Mouse (Mus musculus): ENCODE results near the gene Hcn4. TPM values are rescaled to one million over a fixed set of nuclear protein-coding genes. Genes with fewer than 3 reads are reported as not detected.

The Hcn4 gene
- polyA plus RNA-seq, 1 experiment from 2014 or later = 1.5 TPM

DNA sequence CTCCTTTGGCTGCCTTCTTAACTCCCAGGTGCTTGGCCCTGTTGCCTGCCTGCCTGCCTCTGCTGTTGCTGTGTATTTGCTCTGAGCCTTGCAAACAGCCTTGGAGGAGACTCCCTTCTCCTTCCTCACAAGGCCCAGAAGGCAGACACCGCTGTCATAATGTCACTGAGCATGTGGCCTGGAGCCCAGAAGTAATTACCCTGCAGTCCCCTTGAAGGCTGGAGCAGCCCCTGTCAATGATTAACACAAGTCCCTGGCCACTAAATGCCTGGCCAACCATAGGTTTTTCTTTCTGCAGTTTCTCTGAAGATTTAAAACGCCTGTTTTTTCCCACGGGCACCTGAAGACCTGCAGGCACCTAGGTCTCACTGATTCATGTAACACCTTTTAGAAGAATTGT, 9.7 kb downstream of the Hcn4 start:
- ATAC-seq (ENCODE audit: low FRiP score) = no peak
- H3K4me2 ChIP-seq (replicated peaks; ENCODE audit: low read depth, low read length) = no peak overlapping the region
- no peak overlapping the region for H3K9ac ChIP-seq (ENCODE audit: low read depth, low read length)
- no peaks in the 10 kb centered on the region for H3K36me3 ChIP-seq (ENCODE audit: control insufficient read depth, insufficient read depth, low read length)
- DNase-seq (ENCODE audit: low spot score) = no peak
- H3K4me1 ChIP-seq (replicated peaks; ENCODE audit: control insufficient read depth, insufficient read depth, low read length) = no peaks in the 10 kb centered on the region; the same call in 1 of the 2 replicates
- no peaks in the 10 kb centered on the region for H3K9me3 ChIP-seq (ENCODE audit: control insufficient read depth, low read length)
- no peak overlapping the region for H3K4me3 ChIP-seq (ENCODE audit: low read depth, low read length)
- no peaks in the 10 kb centered on the region for H3K27me3 ChIP-seq (ENCODE audit: control insufficient read depth, insufficient read depth, low read length)
- H3K27ac ChIP-seq (ENCODE audit: low read depth, low read length) = no peak overlapping the region
- 61% methylated on average over 3 of the region's 3 CpGs for WGBS

DNA sequence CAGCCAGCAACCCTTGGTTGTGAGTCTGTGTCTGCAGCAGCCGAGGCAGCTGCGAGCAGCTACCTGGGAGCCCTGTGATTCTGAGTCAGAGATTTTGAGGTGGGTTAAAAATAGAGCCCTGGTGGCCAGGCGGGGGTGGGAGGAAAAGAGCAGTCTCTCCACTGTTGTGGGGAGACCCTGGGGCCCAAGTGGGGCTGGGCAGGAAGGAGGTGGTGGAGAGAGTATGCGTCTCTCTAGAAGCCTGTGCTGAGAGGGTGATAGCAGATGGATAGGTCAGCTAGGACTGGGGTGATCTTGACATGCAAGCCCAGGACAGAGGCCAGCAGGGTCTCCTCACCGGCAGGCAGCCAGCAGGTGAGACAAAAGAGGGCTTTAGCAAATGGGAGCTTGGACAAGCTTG, 14.0 kb downstream of the Hcn4 start:
- WGBS = 69% methylated on average over 5 of the region's 5 CpGs
- H3K4me2 ChIP-seq (replicated peaks; ENCODE audit: low read depth, low read length) = no peak overlapping the region
- H3K27me3 ChIP-seq (ENCODE audit: control insufficient read depth, insufficient read depth, low read length) = no peaks in the 10 kb centered on the region
- DNase-seq (ENCODE audit: low spot score) (no peak), ATAC-seq (ENCODE audit: low FRiP score) (no peak)
- no peak overlapping the region for H3K27ac ChIP-seq (ENCODE audit: low read depth, low read length)
- H3K36me3 ChIP-seq (ENCODE audit: control insufficient read depth, insufficient read depth, low read length) = no peaks in the 10 kb centered on the region
- no peaks in the 10 kb centered on the region for H3K4me1 ChIP-seq (replicated peaks; ENCODE audit: control insufficient read depth, insufficient read depth, low read length)
- no peak overlapping the region for H3K9ac ChIP-seq (ENCODE audit: low read depth, low read length)
- H3K4me3 ChIP-seq (ENCODE audit: low read depth, low read length) = no peak overlapping the region
- no peaks in the 10 kb centered on the region for H3K9me3 ChIP-seq (ENCODE audit: control insufficient read depth, low read length)

- no peak for ATAC-seq (ENCODE audit: low FRiP score)
- 87% methylated on average over 5 of the region's 5 CpGs for whole genome bisulfite sequencing
- no peak overlapping the region for H3K4me2 ChIP-seq (replicated peaks; ENCODE audit: low read depth, low read length)
These were observed 15.3 kb downstream of the Hcn4 start for GRCm38 (mm10) chr9:58838504-58838903.

GRCm38 (mm10) chr9:58841655-58842054, 18.4 kb downstream of the Hcn4 start:
- H3K9ac ChIP-seq (ENCODE audit: low read depth, low read length) = no peak overlapping the region
- WGBS = 27% methylated on average over 6 of the region's 6 CpGs
- H3K4me3 ChIP-seq (ENCODE audit: low read depth, low read length) = no peak overlapping the region
- H3K9me3 ChIP-seq (ENCODE audit: control insufficient read depth, low read length) = no peaks in the 10 kb centered on the region
- no peaks in the 10 kb centered on the region for H3K27me3 ChIP-seq (ENCODE audit: control insufficient read depth, insufficient read depth, low read length)
- no peak overlapping the region for H3K4me2 ChIP-seq (replicated peaks; ENCODE audit: low read depth, low read length)
- no peaks in the 10 kb centered on the region for H3K4me1 ChIP-seq (replicated peaks; ENCODE audit: control insufficient read depth, insufficient read depth, low read length)
- ATAC-seq (ENCODE audit: low FRiP score) (no peak), DNase-seq (ENCODE audit: low spot score) (peak; percentile 70)
- no peaks in the 10 kb centered on the region for H3K36me3 ChIP-seq (ENCODE audit: control insufficient read depth, insufficient read depth, low read length)
- no peak overlapping the region for H3K27ac ChIP-seq (ENCODE audit: low read depth, low read length)

More at GRCm38 (mm10) chr9:58838504-58838903, 15.3 kb downstream of the Hcn4 start:
- H3K9ac ChIP-seq (ENCODE audit: low read depth, low read length) = no peak overlapping the region
- no peak for DNase-seq (ENCODE audit: low spot score)
- no peak overlapping the region for H3K4me3 ChIP-seq (ENCODE audit: low read depth, low read length)
- no peaks in the 10 kb centered on the region for H3K4me1 ChIP-seq (replicated peaks; ENCODE audit: control insufficient read depth, insufficient read depth, low read length)
- H3K9me3 ChIP-seq (ENCODE audit: control insufficient read depth, low read length) = no peaks in the 10 kb centered on the region
- no peaks in the 10 kb centered on the region for H3K27me3 ChIP-seq (ENCODE audit: control insufficient read depth, insufficient read depth, low read length)
- H3K27ac ChIP-seq (ENCODE audit: low read depth, low read length) = no peak overlapping the region
- no peaks in the 10 kb centered on the region for H3K36me3 ChIP-seq (ENCODE audit: control insufficient read depth, insufficient read depth, low read length)

DNA sequence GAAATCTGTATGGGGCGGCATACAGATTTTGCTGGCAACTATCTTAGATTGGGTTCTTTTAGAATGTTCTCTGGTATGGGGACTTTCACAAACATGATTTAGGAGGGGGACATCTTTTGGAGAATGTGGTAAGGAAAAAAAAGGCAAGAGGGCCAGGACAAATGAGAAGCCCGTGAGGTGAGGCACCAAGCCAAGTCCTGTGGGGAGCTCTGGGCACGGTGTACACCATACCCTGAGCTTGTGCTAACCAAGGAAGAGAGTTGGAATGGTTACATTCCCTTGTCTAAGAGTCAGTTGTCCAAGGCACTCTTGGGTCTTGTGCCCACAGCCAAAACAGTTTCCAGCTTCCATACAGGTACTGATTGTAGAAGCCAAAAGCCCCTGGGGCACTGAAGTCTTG, 21.4 kb downstream of the Hcn4 start:
- no peak overlapping the region for H3K27ac ChIP-seq (ENCODE audit: low read depth, low read length)
- H3K9me3 ChIP-seq (ENCODE audit: control insufficient read depth, low read length) = no peaks in the 10 kb centered on the region
- no peak for DNase-seq (ENCODE audit: low spot score)
- no peak overlapping the region for H3K9ac ChIP-seq (ENCODE audit: low read depth, low read length)
- no peak overlapping the region for H3K4me3 ChIP-seq (ENCODE audit: low read depth, low read length)
- H3K27me3 ChIP-seq (ENCODE audit: control insufficient read depth, insufficient read depth, low read length) = no peaks in the 10 kb centered on the region
- WGBS = 97% methylated on average over 3 of the region's 3 CpGs
- no peaks in the 10 kb centered on the region for H3K36me3 ChIP-seq (ENCODE audit: control insufficient read depth, insufficient read depth, low read length)
- ATAC-seq (ENCODE audit: low FRiP score) = no peak
- H3K4me2 ChIP-seq (replicated peaks; ENCODE audit: low read depth, low read length) = no peak overlapping the region
- H3K4me1 ChIP-seq (replicated peaks; ENCODE audit: control insufficient read depth, insufficient read depth, low read length) = no peaks in the 10 kb centered on the region

DNA sequence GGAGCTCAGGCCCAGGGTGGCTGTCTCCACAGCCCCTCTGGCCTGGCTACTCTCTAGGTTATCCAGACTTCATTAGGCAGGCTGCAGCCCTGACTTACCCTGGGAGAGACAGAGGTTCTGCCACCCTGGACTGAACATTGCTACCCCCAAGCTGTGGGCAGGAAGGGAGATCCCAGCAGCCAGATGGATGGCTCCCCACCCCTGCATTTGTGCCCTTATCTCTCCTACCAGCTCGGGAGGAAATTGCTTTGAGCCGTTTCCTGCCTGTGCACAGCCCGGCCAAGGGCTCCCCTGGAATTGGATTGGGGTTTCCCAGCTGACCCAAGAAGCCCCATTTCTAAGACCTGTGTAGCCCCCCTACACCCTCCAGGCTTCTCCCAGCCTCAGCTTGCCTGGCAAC, 23.8 kb downstream of the Hcn4 start:
- H3K4me3 ChIP-seq (ENCODE audit: low read depth, low read length) = no peak overlapping the region
- no peak overlapping the region for H3K4me2 ChIP-seq (replicated peaks; ENCODE audit: low read depth, low read length)
- no peak overlapping the region for H3K27ac ChIP-seq (ENCODE audit: low read depth, low read length)
- DNase-seq (ENCODE audit: low spot score) (no peak), ATAC-seq (ENCODE audit: low FRiP score) (no peak)
- 66% methylated on average over 3 of the region's 3 CpGs for WGBS
- H3K27me3 ChIP-seq (ENCODE audit: control insufficient read depth, insufficient read depth, low read length) = no peaks in the 10 kb centered on the region
- peaks cover 4% of the 10 kb centered on the region; the same call in 1 of the 2 replicates for H3K4me1 ChIP-seq (replicated peaks; ENCODE audit: control insufficient read depth, insufficient read depth, low read length)
- no peaks in the 10 kb centered on the region for H3K9me3 ChIP-seq (ENCODE audit: control insufficient read depth, low read length)
- H3K36me3 ChIP-seq (ENCODE audit: control insufficient read depth, insufficient read depth, low read length) = no peaks in the 10 kb centered on the region
- H3K9ac ChIP-seq (ENCODE audit: low read depth, low read length) = no peak overlapping the region

DNA sequence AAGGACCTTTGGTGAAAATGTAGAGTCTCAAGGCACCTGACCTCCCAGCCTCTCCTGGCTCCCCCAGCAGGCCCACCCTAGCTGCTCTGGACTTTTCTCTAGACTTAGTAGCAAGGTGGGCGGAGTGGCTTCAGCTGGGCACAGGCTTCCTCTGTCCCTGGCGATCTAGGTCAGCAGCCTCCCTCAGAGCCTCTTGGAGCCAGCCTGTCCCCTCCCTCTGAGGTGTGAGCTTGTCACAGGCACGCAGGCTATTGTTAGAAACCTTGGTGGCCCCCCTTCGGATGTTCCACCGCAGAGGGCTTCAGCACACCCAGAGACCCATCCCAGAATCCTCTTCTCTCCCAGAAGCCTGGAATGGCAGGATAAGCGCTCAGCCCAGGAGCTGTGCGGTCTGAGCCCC, 24.5 kb downstream of the Hcn4 start:
- H3K4me1 ChIP-seq (replicated peaks; ENCODE audit: control insufficient read depth, insufficient read depth, low read length) = peaks cover 4% of the 10 kb centered on the region; the same call in 1 of the 2 replicates
- WGBS = 71% methylated on average over 7 of the region's 7 CpGs
- DNase-seq (ENCODE audit: low spot score) = no peak
- H3K9me3 ChIP-seq (ENCODE audit: control insufficient read depth, low read length) = no peaks in the 10 kb centered on the region
- H3K4me2 ChIP-seq (replicated peaks; ENCODE audit: low read depth, low read length) = no peak overlapping the region
- H3K27me3 ChIP-seq (ENCODE audit: control insufficient read depth, insufficient read depth, low read length) = no peaks in the 10 kb centered on the region
- ATAC-seq (ENCODE audit: low FRiP score) = no peak
- H3K4me3 ChIP-seq (ENCODE audit: low read depth, low read length) = no peak overlapping the region
- H3K9ac ChIP-seq (ENCODE audit: low read depth, low read length) = no peak overlapping the region
- H3K36me3 ChIP-seq (ENCODE audit: control insufficient read depth, insufficient read depth, low read length) = no peaks in the 10 kb centered on the region
- no peak overlapping the region for H3K27ac ChIP-seq (ENCODE audit: low read depth, low read length)

DNA sequence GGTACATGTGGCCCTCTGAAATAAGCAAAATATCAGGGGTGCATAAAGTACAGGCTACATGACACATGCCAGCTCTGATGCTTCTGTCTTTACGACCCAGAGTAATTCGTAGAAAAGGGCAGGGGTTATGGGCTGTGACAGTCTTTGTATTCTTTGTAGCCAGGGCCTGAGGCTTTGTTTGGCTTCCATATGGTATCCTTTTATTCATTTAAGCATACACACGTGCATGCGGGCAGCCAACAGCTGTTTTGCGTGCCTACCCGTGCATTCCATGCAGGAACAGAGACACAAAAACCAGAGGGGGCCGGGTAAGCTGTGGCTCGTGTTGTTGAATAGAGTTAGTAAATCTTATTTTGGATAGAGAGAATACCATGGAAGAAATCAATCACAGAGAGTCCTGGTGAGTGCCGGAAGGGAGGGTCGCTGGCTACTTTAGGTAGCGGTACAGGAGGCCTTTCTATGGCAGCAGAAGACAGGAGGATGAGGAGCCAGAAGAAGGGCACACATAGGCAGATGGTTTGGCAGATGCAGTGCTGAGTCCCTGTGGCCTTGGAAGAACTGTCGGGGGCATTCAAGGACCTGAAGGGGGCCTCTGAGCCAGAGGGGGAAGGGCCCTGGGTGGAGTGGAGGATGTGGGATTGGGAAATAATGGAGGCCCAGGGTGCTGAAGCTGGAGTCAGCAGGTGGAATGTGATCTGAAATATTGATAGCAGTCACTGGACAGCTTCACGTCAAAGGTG, 26.5 kb downstream of the Hcn4 start:
- no peaks in the 10 kb centered on the region for H3K27me3 ChIP-seq (ENCODE audit: control insufficient read depth, insufficient read depth, low read length)
- H3K4me3 ChIP-seq (ENCODE audit: low read depth, low read length) = no peak overlapping the region
- H3K9me3 ChIP-seq (ENCODE audit: control insufficient read depth, low read length) = no peaks in the 10 kb centered on the region
- no peaks in the 10 kb centered on the region for H3K36me3 ChIP-seq (ENCODE audit: control insufficient read depth, insufficient read depth, low read length)
- ATAC-seq (ENCODE audit: low FRiP score) (peak; percentile 47; the same call in 1 of the 2 replicates), DNase-seq (ENCODE audit: low spot score) (peak; percentile 51)
- no peak overlapping the region for H3K4me2 ChIP-seq (replicated peaks; ENCODE audit: low read depth, low read length)
- peak overlapping the region; percentile 61 for H3K27ac ChIP-seq (ENCODE audit: low read depth, low read length)
- no peak overlapping the region for H3K9ac ChIP-seq (ENCODE audit: low read depth, low read length)
- WGBS = 34% methylated on average over 13 of the region's 13 CpGs
- H3K4me1 ChIP-seq (replicated peaks; ENCODE audit: control insufficient read depth, insufficient read depth, low read length) = peaks cover 4% of the 10 kb centered on the region; the same call in 1 of the 2 replicates

GRCm38 (mm10) chr9:58854931-58855330, 31.7 kb downstream of the Hcn4 start:
- Histone ChIP-seq H3K9me3 (ENCODE audit: control insufficient read depth, low read length) (no peaks in the 10 kb centered on the region), H3K4me1 (replicated peaks; ENCODE audit: control insufficient read depth, insufficient read depth, low read length) (peaks cover 4% of the 10 kb centered on the region; the same call in 1 of the 2 replicates), H3K4me2 (replicated peaks; ENCODE audit: low read depth, low read length) (no peak overlapping the region), H3K27me3 (ENCODE audit: control insufficient read depth, insufficient read depth, low read length) (peaks cover 3% of the 10 kb centered on the region; the same call in 1 of the 2 replicates), H3K36me3 (ENCODE audit: control insufficient read depth, insufficient read depth, low read length) (no peaks in the 10 kb centered on the region), H3K9ac (ENCODE audit: low read depth, low read length) (no peak overlapping the region), H3K4me3 (ENCODE audit: low read depth, low read length) (no peak overlapping the region), H3K27ac (ENCODE audit: low read depth, low read length) (no peak overlapping the region)
- WGBS = 48% methylated on average over 3 of the region's 3 CpGs
- no peak for ATAC-seq (ENCODE audit: low FRiP score)
- no peak for DNase-seq (ENCODE audit: low spot score)

All from hindbrain, embryonic 11.5 days (tissue).